Mouse (Mus musculus): Measurements from ENCODE around the gene Snrpg.

DNA sequence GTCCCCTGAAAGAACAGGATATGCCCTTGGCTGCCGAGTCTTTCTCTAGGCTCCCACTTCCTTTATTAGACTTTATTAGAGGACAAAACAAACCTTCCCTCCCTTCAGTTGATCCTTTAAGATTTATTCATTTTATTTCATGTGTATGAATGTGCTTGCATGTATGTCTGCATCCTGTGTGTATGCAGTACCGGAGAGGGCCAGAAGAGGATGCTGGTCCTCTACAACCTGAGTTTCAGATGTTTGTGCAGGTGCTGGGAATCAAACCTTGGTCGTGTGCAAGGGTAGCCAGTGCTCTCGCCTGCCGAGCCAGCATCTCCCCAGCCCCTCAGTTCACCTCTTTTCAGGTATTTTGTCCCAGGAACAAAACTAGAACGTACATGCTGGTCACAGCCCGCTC is 9.7 kb upstream of the Snrpg start:
- TF ChIP-seq EP300 (IDR thresholded peaks at IDR 0.05; ENCODE audit: insufficient read depth, low read depth, low read length) (no peak), CTCF (IDR thresholded peaks at IDR 0.05; ENCODE audit: low read depth, low read length) (no peak)

Measured in ES-Bruce4 (cell line).